Mouse (Mus musculus): Measurements from ENCODE around the gene Pls1. TPM values are rescaled to one million over a fixed set of nuclear protein-coding genes. Genes with fewer than 3 reads are reported as not detected.
A peak's percentile ranks its signal among the peaks of the same experiment; 100 is the strongest.

Gene Pls1
- 2.9 and 3.2 TPM in 2 replicates for polyA plus RNA-seq (2015; fragmentation: Nextera tagmentation; extraction: Ambion mirVana)

- peak within 1 kb of the TSS; percentile 73 for H3K4me3 ChIP-seq (ENCODE audit: low read length)
- H3K4me1 ChIP-seq (ENCODE audit: control insufficient read depth, insufficient read depth, low read depth, low read length): peaks cover 6% of the 10 kb centered on the region; the same call in 1 of the 2 replicates
- peaks cover 11% of the 10 kb centered on the region for H3K27me3 ChIP-seq (replicated peaks; ENCODE audit: control insufficient read depth, insufficient read depth, low read length)
- H3K4me2 ChIP-seq (ENCODE audit: low read length): peak within 1 kb of the TSS; percentile 88
- no peaks in the 10 kb centered on the region for H3K36me3 ChIP-seq (ENCODE audit: control insufficient read depth, insufficient read depth, low read length)
- H3K9me3 ChIP-seq (ENCODE audit: control insufficient read depth, low read length): no peaks in the 10 kb centered on the region
- ATAC-seq: peak; percentile 96
- H3K27ac ChIP-seq (ENCODE audit: low read depth, low read length): no peak within 1 kb of the TSS
- WGBS: 1% methylated on average over 46 of the region's 46 CpGs
- H3K9ac ChIP-seq (ENCODE audit: low read depth, low read length): peak within 1 kb of the TSS; percentile 79
These were observed at the start of gene Pls1 for GRCm38 (mm10) chr9:95844825-95845460. Gene Pls1 (minus strand): TSS chr9:95845311.

GRCm38 (mm10) chr9:95882751-95883150 lies 37.6 kb upstream of the Pls1 start:
- 93% methylated on average over 2 of the region's 2 CpGs for WGBS
- Histone ChIP-seq H3K4me1 (ENCODE audit: control insufficient read depth, insufficient read depth, low read depth, low read length) (no peaks in the 10 kb centered on the region), H3K9ac (ENCODE audit: low read depth, low read length) (no peak overlapping the region), H3K27ac (ENCODE audit: low read depth, low read length) (no peak overlapping the region), H3K4me2 (ENCODE audit: low read length) (no peak overlapping the region), H3K9me3 (ENCODE audit: control insufficient read depth, low read length) (no peaks in the 10 kb centered on the region), H3K36me3 (ENCODE audit: control insufficient read depth, insufficient read depth, low read length) (peaks cover 6% of the 10 kb centered on the region), H3K4me3 (ENCODE audit: low read length) (no peak overlapping the region), H3K27me3 (replicated peaks; ENCODE audit: control insufficient read depth, insufficient read depth, low read length) (no peaks in the 10 kb centered on the region)
- ATAC-seq: no peak

GRCm38 (mm10) chr9:95878246-95878645 lies 33.1 kb upstream of the Pls1 start:
- Histone ChIP-seq H3K4me2 (ENCODE audit: low read length) (no peak overlapping the region), H3K9ac (ENCODE audit: low read depth, low read length) (no peak overlapping the region), H3K9me3 (ENCODE audit: control insufficient read depth, low read length) (no peaks in the 10 kb centered on the region), H3K27ac (ENCODE audit: low read depth, low read length) (no peak overlapping the region), H3K4me3 (ENCODE audit: low read length) (no peak overlapping the region), H3K4me1 (ENCODE audit: control insufficient read depth, insufficient read depth, low read depth, low read length) (no peaks in the 10 kb centered on the region), H3K27me3 (replicated peaks; ENCODE audit: control insufficient read depth, insufficient read depth, low read length) (no peaks in the 10 kb centered on the region), H3K36me3 (ENCODE audit: control insufficient read depth, insufficient read depth, low read length) (peaks cover 8% of the 10 kb centered on the region)
- 98% methylated on average over 5 of the region's 5 CpGs for WGBS
- no peak for ATAC-seq

- peak; percentile 44 for ATAC-seq
- Histone ChIP-seq H3K4me3 (ENCODE audit: low read length) (peak overlapping the region; percentile 98), H3K27me3 (replicated peaks; ENCODE audit: control insufficient read depth, insufficient read depth, low read length) (no peaks in the 10 kb centered on the region), H3K27ac (ENCODE audit: low read depth, low read length) (peak overlapping the region; percentile 75), H3K4me2 (ENCODE audit: low read length) (peak overlapping the region; percentile 98), H3K9me3 (ENCODE audit: control insufficient read depth, low read length) (no peaks in the 10 kb centered on the region), H3K36me3 (ENCODE audit: control insufficient read depth, insufficient read depth, low read length) (no peaks in the 10 kb centered on the region), H3K4me1 (ENCODE audit: control insufficient read depth, insufficient read depth, low read depth, low read length) (peaks cover 7% of the 10 kb centered on the region), H3K9ac (ENCODE audit: low read depth, low read length) (peak overlapping the region; percentile 85)
- WGBS: under 1% methylated on average over 31 of the region's 31 CpGs
These were observed 13.0 kb upstream of the Pls1 start for GRCm38 (mm10) chr9:95858027-95858570.

GRCm38 (mm10) chr9:95857414-95858026 lies 12.4 kb upstream of the Pls1 start, which contains the start of gene Atr:
Gene Atr (plus strand): TSS chr9:95857597.
- H3K27ac ChIP-seq (ENCODE audit: low read depth, low read length): peak within 1 kb of the TSS; percentile 75
- peak; percentile 94 for ATAC-seq
- peaks cover 7% of the 10 kb centered on the region for H3K4me1 ChIP-seq (ENCODE audit: control insufficient read depth, insufficient read depth, low read depth, low read length)
- H3K4me2 ChIP-seq (ENCODE audit: low read length): peak within 1 kb of the TSS; percentile 98
- peak within 1 kb of the TSS; percentile 98 for H3K4me3 ChIP-seq (ENCODE audit: low read length)
- no peaks in the 10 kb centered on the region for H3K9me3 ChIP-seq (ENCODE audit: control insufficient read depth, low read length)
- under 1% methylated on average over 68 of the region's 69 CpGs for WGBS
- H3K36me3 ChIP-seq (ENCODE audit: control insufficient read depth, insufficient read depth, low read length): no peaks in the 10 kb centered on the region
- no peaks in the 10 kb centered on the region for H3K27me3 ChIP-seq (replicated peaks; ENCODE audit: control insufficient read depth, insufficient read depth, low read length)
- H3K9ac ChIP-seq (ENCODE audit: low read depth, low read length): peak within 1 kb of the TSS; percentile 85

- Histone ChIP-seq H3K9me3 (ENCODE audit: control insufficient read depth, low read length) (no peaks in the 10 kb centered on the region), H3K27me3 (replicated peaks; ENCODE audit: control insufficient read depth, insufficient read depth, low read length) (no peaks in the 10 kb centered on the region), H3K4me2 (ENCODE audit: low read length) (no peak overlapping the region), H3K4me3 (ENCODE audit: low read length) (no peak overlapping the region), H3K9ac (ENCODE audit: low read depth, low read length) (no peak overlapping the region), H3K27ac (ENCODE audit: low read depth, low read length) (no peak overlapping the region), H3K4me1 (ENCODE audit: control insufficient read depth, insufficient read depth, low read depth, low read length) (peaks cover 7% of the 10 kb centered on the region), H3K36me3 (ENCODE audit: control insufficient read depth, insufficient read depth, low read length) (no peaks in the 10 kb centered on the region)
- ATAC-seq: no peak
- 84% methylated on average over 4 of the region's 4 CpGs for WGBS
These were observed 10.9 kb upstream of the Pls1 start for GRCm38 (mm10) chr9:95856004-95856403.

GRCm38 (mm10) chr9:95854891-95855290 lies 9.8 kb upstream of the Pls1 start:
- Histone ChIP-seq H3K9ac (ENCODE audit: low read depth, low read length) (no peak overlapping the region), H3K9me3 (ENCODE audit: control insufficient read depth, low read length) (no peaks in the 10 kb centered on the region), H3K4me3 (ENCODE audit: low read length) (no peak overlapping the region), H3K27ac (ENCODE audit: low read depth, low read length) (no peak overlapping the region), H3K4me2 (ENCODE audit: low read length) (no peak overlapping the region), H3K36me3 (ENCODE audit: control insufficient read depth, insufficient read depth, low read length) (no peaks in the 10 kb centered on the region), H3K4me1 (ENCODE audit: control insufficient read depth, insufficient read depth, low read depth, low read length) (peaks cover 7% of the 10 kb centered on the region), H3K27me3 (replicated peaks; ENCODE audit: control insufficient read depth, insufficient read depth, low read length) (no peaks in the 10 kb centered on the region)
- WGBS: 55% methylated on average over 2 of the region's 2 CpGs
- ATAC-seq: no peak

- Histone ChIP-seq H3K27me3 (replicated peaks; ENCODE audit: control insufficient read depth, insufficient read depth, low read length) (no peaks in the 10 kb centered on the region), H3K4me3 (ENCODE audit: low read length) (no peak overlapping the region), H3K4me2 (ENCODE audit: low read length) (no peak overlapping the region), H3K36me3 (ENCODE audit: control insufficient read depth, insufficient read depth, low read length) (no peaks in the 10 kb centered on the region), H3K27ac (ENCODE audit: low read depth, low read length) (no peak overlapping the region), H3K4me1 (ENCODE audit: control insufficient read depth, insufficient read depth, low read depth, low read length) (peaks cover 4% of the 10 kb centered on the region), H3K9me3 (ENCODE audit: control insufficient read depth, low read length) (no peaks in the 10 kb centered on the region), H3K9ac (ENCODE audit: low read depth, low read length) (no peak overlapping the region)
- 23% methylated on average over 4 of the region's 4 CpGs for WGBS
- ATAC-seq: peak; percentile 40; the same call in 1 of the 2 replicates
These were observed 7.8 kb upstream of the Pls1 start for GRCm38 (mm10) chr9:95852896-95853295.

GRCm38 (mm10) chr9:95851671-95852070 lies 6.6 kb upstream of the Pls1 start:
- no peak for ATAC-seq
- 66% methylated on average over 11 of the region's 11 CpGs for WGBS
- no peak overlapping the region for H3K4me2 ChIP-seq (ENCODE audit: low read length)

More at GRCm38 (mm10) chr9:95851671-95852070, 6.6 kb upstream of the Pls1 start:
- Histone ChIP-seq H3K4me3 (ENCODE audit: low read length) (no peak overlapping the region), H3K9me3 (ENCODE audit: control insufficient read depth, low read length) (no peaks in the 10 kb centered on the region), H3K27ac (ENCODE audit: low read depth, low read length) (no peak overlapping the region), H3K36me3 (ENCODE audit: control insufficient read depth, insufficient read depth, low read length) (no peaks in the 10 kb centered on the region), H3K4me1 (ENCODE audit: control insufficient read depth, insufficient read depth, low read depth, low read length) (no peaks in the 10 kb centered on the region), H3K9ac (ENCODE audit: low read depth, low read length) (0 out of 2 replicates have a peak overlapping the region, but pooled peaks have one; percentile 18), H3K27me3 (replicated peaks; ENCODE audit: control insufficient read depth, insufficient read depth, low read length) (no peaks in the 10 kb centered on the region)

Data from hindbrain, embryonic 16.5 days (tissue).